Mouse (Mus musculus) liver, postnatal 0 days (tissue): Measurements from ENCODE around the gene Lmo1.

Experiments used
- CTCF ChIP-seq: sonication (generic); IDR thresholded peaks from 2 replicates; pipeline ENCODE4 v1.5.1; 2016; ENCODE audit warnings: antibody characterized with exemption, low read depth
- EP300 ChIP-seq: IDR thresholded peaks from 2 replicates; pipeline ENCODE4 v1.6.1; 2016; ENCODE audit warnings: antibody characterized with exemption, low read depth, mild to moderate bottlenecking

DNA sequence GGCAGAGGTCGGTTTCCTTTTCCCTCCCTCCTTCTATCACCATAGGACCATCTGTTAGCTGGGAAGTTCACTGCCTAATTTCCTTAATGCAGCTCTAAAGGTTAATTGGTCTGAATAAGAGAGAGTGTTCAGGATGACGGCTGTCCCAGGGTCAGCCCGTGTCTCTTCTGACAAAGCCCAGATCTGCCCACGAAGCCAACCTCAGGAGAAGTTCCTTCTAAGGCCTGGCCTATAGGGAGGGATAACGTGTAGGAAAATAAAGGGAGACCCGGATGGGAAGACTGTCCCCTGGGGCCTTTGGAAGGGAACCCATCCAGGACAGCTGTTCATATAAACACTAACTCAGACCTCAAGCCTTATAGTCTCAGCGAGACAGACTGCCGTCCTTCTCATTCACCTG is 29.8 kb downstream of the Lmo1 start:
- TF ChIP-seq EP300 (no peak), CTCF (no peak)
